Mouse (Mus musculus): ENCODE data around the gene Sema5a. TPM values are rescaled to one million over a fixed set of nuclear protein-coding genes. Genes with fewer than 3 reads are reported as not detected.
A peak's percentile ranks its signal among the peaks of the same experiment; 100 is the strongest.

The Sema5a gene
- polyA plus RNA-seq, 1 experiment from 2014 or later: 3.5 TPM

- Histone ChIP-seq H3K9me3 (ENCODE audit: control insufficient read depth, low read length) (no peaks in the 10 kb centered on the region), H3K36me3 (ENCODE audit: control insufficient read depth, insufficient read depth, low read length) (no peaks in the 10 kb centered on the region), H3K9ac (ENCODE audit: low read length) (no peak overlapping the region), H3K4me3 (ENCODE audit: low read depth, low read length) (no peak overlapping the region), H3K4me1 (ENCODE audit: control insufficient read depth, insufficient read depth, low read length) (no peaks in the 10 kb centered on the region), H3K4me2 (no peak overlapping the region), H3K27me3 (ENCODE audit: control insufficient read depth, insufficient read depth, low read length) (no peaks in the 10 kb centered on the region), H3K27ac (ENCODE audit: low read depth, low read length) (no peak overlapping the region)
- 69% methylated on average over 7 of the region's 7 CpGs for WGBS
- DNase-seq (ENCODE audit: low spot score, missing footprints) (no peak), ATAC-seq (ENCODE audit: low FRiP score) (0 out of 2 replicates have a peak, but pooled peaks have one; percentile 40)
These were observed 203.1 kb downstream of the Sema5a start for GRCm38 (mm10) chr15:32447558-32448349.

GRCm38 (mm10) chr15:32459046-32459445 lies 214.4 kb downstream of the Sema5a start:
- Histone ChIP-seq H3K4me1 (ENCODE audit: control insufficient read depth, insufficient read depth, low read length) (no peaks in the 10 kb centered on the region), H3K27me3 (ENCODE audit: control insufficient read depth, insufficient read depth, low read length) (no peaks in the 10 kb centered on the region), H3K9me3 (ENCODE audit: control insufficient read depth, low read length) (no peaks in the 10 kb centered on the region), H3K9ac (ENCODE audit: low read length) (no peak overlapping the region), H3K4me3 (ENCODE audit: low read depth, low read length) (no peak overlapping the region), H3K4me2 (no peak overlapping the region), H3K27ac (ENCODE audit: low read depth, low read length) (no peak overlapping the region), H3K36me3 (ENCODE audit: control insufficient read depth, insufficient read depth, low read length) (no peaks in the 10 kb centered on the region)
- WGBS: 84% methylated on average over 2 of the region's 2 CpGs
- DNase-seq (ENCODE audit: low spot score, missing footprints) (no peak), ATAC-seq (ENCODE audit: low FRiP score) (no peak)

GRCm38 (mm10) chr15:32460238-32460637 lies 215.6 kb downstream of the Sema5a start:
- DNase-seq (ENCODE audit: low spot score, missing footprints) (no peak), ATAC-seq (ENCODE audit: low FRiP score) (no peak)
- no peaks in the 10 kb centered on the region for H3K27me3 ChIP-seq (ENCODE audit: control insufficient read depth, insufficient read depth, low read length)
- H3K27ac ChIP-seq (ENCODE audit: low read depth, low read length): no peak overlapping the region
- WGBS: 90% methylated on average over 7 of the region's 7 CpGs
- no peak overlapping the region for H3K4me2 ChIP-seq
- no peaks in the 10 kb centered on the region for H3K9me3 ChIP-seq (ENCODE audit: control insufficient read depth, low read length)
- H3K4me3 ChIP-seq (ENCODE audit: low read depth, low read length): no peak overlapping the region
- H3K4me1 ChIP-seq (ENCODE audit: control insufficient read depth, insufficient read depth, low read length): no peaks in the 10 kb centered on the region
- H3K36me3 ChIP-seq (ENCODE audit: control insufficient read depth, insufficient read depth, low read length): no peaks in the 10 kb centered on the region
- no peak overlapping the region for H3K9ac ChIP-seq (ENCODE audit: low read length)

- DNase-seq (ENCODE audit: low spot score, missing footprints): no peak
- H3K4me1 ChIP-seq (ENCODE audit: control insufficient read depth, insufficient read depth, low read length): no peaks in the 10 kb centered on the region
These were observed 227.0 kb downstream of the Sema5a start for GRCm38 (mm10) chr15:32471480-32472050.

GRCm38 (mm10) chr15:32480747-32481146 lies 236.1 kb downstream of the Sema5a start:
- no peak for ATAC-seq (ENCODE audit: low FRiP score)
- no peaks in the 10 kb centered on the region for H3K36me3 ChIP-seq (ENCODE audit: control insufficient read depth, insufficient read depth, low read length)

More at GRCm38 (mm10) chr15:32471480-32472050, 227.0 kb downstream of the Sema5a start:
- Histone ChIP-seq H3K27me3 (ENCODE audit: control insufficient read depth, insufficient read depth, low read length) (no peaks in the 10 kb centered on the region), H3K9ac (ENCODE audit: low read length) (no peak overlapping the region), H3K4me3 (ENCODE audit: low read depth, low read length) (no peak overlapping the region), H3K27ac (ENCODE audit: low read depth, low read length) (no peak overlapping the region), H3K36me3 (ENCODE audit: control insufficient read depth, insufficient read depth, low read length) (no peaks in the 10 kb centered on the region), H3K9me3 (ENCODE audit: control insufficient read depth, low read length) (no peaks in the 10 kb centered on the region), H3K4me2 (no peak overlapping the region)
- ATAC-seq (ENCODE audit: low FRiP score): no peak
- 81% methylated on average over 6 of the region's 6 CpGs for WGBS

GRCm38 (mm10) chr15:32485064-32485964 lies 240.7 kb downstream of the Sema5a start:
- no peak overlapping the region for H3K4me3 ChIP-seq (ENCODE audit: low read depth, low read length)
- H3K36me3 ChIP-seq (ENCODE audit: control insufficient read depth, insufficient read depth, low read length): no peaks in the 10 kb centered on the region
- H3K9ac ChIP-seq (ENCODE audit: low read length): no peak overlapping the region
- H3K27me3 ChIP-seq (ENCODE audit: control insufficient read depth, insufficient read depth, low read length): no peaks in the 10 kb centered on the region
- no peak overlapping the region for H3K4me2 ChIP-seq
- no peaks in the 10 kb centered on the region for H3K9me3 ChIP-seq (ENCODE audit: control insufficient read depth, low read length)
- ATAC-seq (ENCODE audit: low FRiP score) (no peak), DNase-seq (ENCODE audit: low spot score, missing footprints) (no peak)
- H3K27ac ChIP-seq (ENCODE audit: low read depth, low read length): no peak overlapping the region
- H3K4me1 ChIP-seq (ENCODE audit: control insufficient read depth, insufficient read depth, low read length): no peaks in the 10 kb centered on the region
- WGBS: 87% methylated on average over 8 of the region's 8 CpGs

More at GRCm38 (mm10) chr15:32480747-32481146, 236.1 kb downstream of the Sema5a start:
- DNase-seq (ENCODE audit: low spot score, missing footprints): no peak
- no peak overlapping the region for H3K4me2 ChIP-seq
- no peaks in the 10 kb centered on the region for H3K9me3 ChIP-seq (ENCODE audit: control insufficient read depth, low read length)
- H3K27me3 ChIP-seq (ENCODE audit: control insufficient read depth, insufficient read depth, low read length): no peaks in the 10 kb centered on the region
- H3K4me3 ChIP-seq (ENCODE audit: low read depth, low read length): no peak overlapping the region
- no peak overlapping the region for H3K27ac ChIP-seq (ENCODE audit: low read depth, low read length)
- no peak overlapping the region for H3K9ac ChIP-seq (ENCODE audit: low read length)
- no peaks in the 10 kb centered on the region for H3K4me1 ChIP-seq (ENCODE audit: control insufficient read depth, insufficient read depth, low read length)

- Histone ChIP-seq H3K27me3 (ENCODE audit: control insufficient read depth, insufficient read depth, low read length) (no peaks in the 10 kb centered on the region), H3K4me3 (ENCODE audit: low read depth, low read length) (no peak overlapping the region), H3K36me3 (ENCODE audit: control insufficient read depth, insufficient read depth, low read length) (no peaks in the 10 kb centered on the region), H3K27ac (ENCODE audit: low read depth, low read length) (no peak overlapping the region), H3K4me1 (ENCODE audit: control insufficient read depth, insufficient read depth, low read length) (no peaks in the 10 kb centered on the region), H3K9ac (ENCODE audit: low read length) (no peak overlapping the region), H3K9me3 (ENCODE audit: control insufficient read depth, low read length) (no peaks in the 10 kb centered on the region), H3K4me2 (no peak overlapping the region)
- 72% methylated on average over 1 of the region's 1 CpGs for WGBS
- DNase-seq (ENCODE audit: low spot score, missing footprints): no peak
- ATAC-seq (ENCODE audit: low FRiP score): no peak
These were observed 243.4 kb downstream of the Sema5a start for GRCm38 (mm10) chr15:32487968-32488367.

- no peaks in the 10 kb centered on the region for H3K36me3 ChIP-seq (ENCODE audit: control insufficient read depth, insufficient read depth, low read length)
- H3K9ac ChIP-seq (ENCODE audit: low read length): no peak overlapping the region
- H3K27me3 ChIP-seq (ENCODE audit: control insufficient read depth, insufficient read depth, low read length): no peaks in the 10 kb centered on the region
- H3K4me3 ChIP-seq (ENCODE audit: low read depth, low read length): no peak overlapping the region
- H3K27ac ChIP-seq (ENCODE audit: low read depth, low read length): no peak overlapping the region
- no peaks in the 10 kb centered on the region for H3K4me1 ChIP-seq (ENCODE audit: control insufficient read depth, insufficient read depth, low read length)
- no peak overlapping the region for H3K4me2 ChIP-seq
- 88% methylated on average over 5 of the region's 5 CpGs for WGBS
- DNase-seq (ENCODE audit: low spot score, missing footprints) (no peak), ATAC-seq (ENCODE audit: low FRiP score) (no peak)
- H3K9me3 ChIP-seq (ENCODE audit: control insufficient read depth, low read length): no peaks in the 10 kb centered on the region
These were observed 249.6 kb downstream of the Sema5a start for GRCm38 (mm10) chr15:32494219-32494618.

- no peak overlapping the region for H3K27ac ChIP-seq (ENCODE audit: low read depth, low read length)
- WGBS: 74% methylated on average over 1 of the region's 1 CpGs
- H3K4me1 ChIP-seq (ENCODE audit: control insufficient read depth, insufficient read depth, low read length): no peaks in the 10 kb centered on the region
- H3K9me3 ChIP-seq (ENCODE audit: control insufficient read depth, low read length): no peaks in the 10 kb centered on the region
- DNase-seq (ENCODE audit: low spot score, missing footprints) (no peak), ATAC-seq (ENCODE audit: low FRiP score) (no peak)
- H3K9ac ChIP-seq (ENCODE audit: low read length): no peak overlapping the region
- no peaks in the 10 kb centered on the region for H3K36me3 ChIP-seq (ENCODE audit: control insufficient read depth, insufficient read depth, low read length)
- H3K4me2 ChIP-seq: no peak overlapping the region
- no peaks in the 10 kb centered on the region for H3K27me3 ChIP-seq (ENCODE audit: control insufficient read depth, insufficient read depth, low read length)
- H3K4me3 ChIP-seq (ENCODE audit: low read depth, low read length): no peak overlapping the region
These were observed 250.3 kb downstream of the Sema5a start for GRCm38 (mm10) chr15:32494899-32495298.
